Mouse (Mus musculus) midbrain, embryonic 10.5 days (tissue): ENCODE measurements around the gene Slc51b. TPM values are rescaled to one million over a fixed set of nuclear protein-coding genes. Genes with fewer than 3 reads are reported as not detected.
A peak's percentile ranks its signal among the peaks of the same experiment; 100 is the strongest.

Experiments
- DNase-seq: peaks from one replicate; pipeline ENCODE4 v3.0.0-alpha.2; 2017; ENCODE audit warnings: low spot score
- H3K27ac ChIP-seq: fragments of 300-500 bp; sonication (generic); replicated peaks from 2 replicates; pipeline ENCODE4 v1.5.1; 2016; ENCODE audit warnings: mild to moderate bottlenecking
- H3K27me3 ChIP-seq: fragments of 300-500 bp; sonication (generic); 2 replicates; pipeline ENCODE4 v1.6.1; 2016; ENCODE audit warnings: low read depth, mild to moderate bottlenecking; ENCODE audit not compliant: poor library complexity, severe bottlenecking
- H3K36me3 ChIP-seq: fragments of 300-500 bp; sonication (generic); 2 replicates; pipeline ENCODE4 v1.6.1; 2016; ENCODE audit warnings: mild to moderate bottlenecking, moderate library complexity
- H3K4me1 ChIP-seq: fragments of 300-500 bp; sonication (generic); 2 replicates; pipeline ENCODE4 v1.6.1; 2016
- H3K4me3 ChIP-seq: fragments of 300-500 bp; sonication (generic); 2 replicates; pipeline ENCODE4 v1.5.1; 2016; ENCODE audit warnings: mild to moderate bottlenecking, moderate library complexity
- H3K9me3 ChIP-seq: fragments of 300-500 bp; sonication (generic); replicated peaks from 2 replicates; pipeline ENCODE4 v1.6.1; 2016; ENCODE audit warnings: mild to moderate bottlenecking
- WGBS: fragments of 180-500 bp; shearing (Covaris S2); methylation state at CpG from one replicate; pipeline ENCODE4 v1.1.7; 2016; 5-methylcytosine and 5-hydroxymethylcytosine counted together
- polyA plus RNA-seq: library from polyadenylated mRNA; unstranded; fragments of >200 nt; fragmentation: Nextera tagmentation; extraction: Ambion mirVana; gene quantifications from 2 replicates; pipeline ENCODE4 v1.2.1, GENCODE M21; 2016

Slc51b gene
- polyA plus RNA-seq, 1 experiment from 2014 or later = not detected

DNA sequence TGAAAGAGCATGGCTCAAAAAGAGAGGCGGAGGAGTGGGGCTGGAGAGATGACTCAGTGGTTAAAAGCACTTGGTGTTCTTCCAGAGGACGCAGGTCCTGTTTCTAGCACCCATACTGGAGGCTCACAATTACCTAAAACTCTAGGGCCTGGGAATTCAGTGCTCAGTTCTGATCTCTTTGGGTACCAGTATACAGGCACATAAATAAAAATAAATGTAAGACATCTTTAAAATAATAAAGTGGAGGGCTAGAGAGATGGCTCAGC lies 17.6 kb downstream of the Slc51b start:
- DNase-seq = no peak
- Histone ChIP-seq H3K4me3 (no peak overlapping the region), H3K27ac (no peak overlapping the region), H3K4me1 (no peaks in the 10 kb centered on the region), H3K9me3 (no peaks in the 10 kb centered on the region), H3K36me3 (no peaks in the 10 kb centered on the region), H3K27me3 (no peaks in the 10 kb centered on the region)
- WGBS = 93% methylated on average over 2 of the region's 2 CpGs

DNA sequence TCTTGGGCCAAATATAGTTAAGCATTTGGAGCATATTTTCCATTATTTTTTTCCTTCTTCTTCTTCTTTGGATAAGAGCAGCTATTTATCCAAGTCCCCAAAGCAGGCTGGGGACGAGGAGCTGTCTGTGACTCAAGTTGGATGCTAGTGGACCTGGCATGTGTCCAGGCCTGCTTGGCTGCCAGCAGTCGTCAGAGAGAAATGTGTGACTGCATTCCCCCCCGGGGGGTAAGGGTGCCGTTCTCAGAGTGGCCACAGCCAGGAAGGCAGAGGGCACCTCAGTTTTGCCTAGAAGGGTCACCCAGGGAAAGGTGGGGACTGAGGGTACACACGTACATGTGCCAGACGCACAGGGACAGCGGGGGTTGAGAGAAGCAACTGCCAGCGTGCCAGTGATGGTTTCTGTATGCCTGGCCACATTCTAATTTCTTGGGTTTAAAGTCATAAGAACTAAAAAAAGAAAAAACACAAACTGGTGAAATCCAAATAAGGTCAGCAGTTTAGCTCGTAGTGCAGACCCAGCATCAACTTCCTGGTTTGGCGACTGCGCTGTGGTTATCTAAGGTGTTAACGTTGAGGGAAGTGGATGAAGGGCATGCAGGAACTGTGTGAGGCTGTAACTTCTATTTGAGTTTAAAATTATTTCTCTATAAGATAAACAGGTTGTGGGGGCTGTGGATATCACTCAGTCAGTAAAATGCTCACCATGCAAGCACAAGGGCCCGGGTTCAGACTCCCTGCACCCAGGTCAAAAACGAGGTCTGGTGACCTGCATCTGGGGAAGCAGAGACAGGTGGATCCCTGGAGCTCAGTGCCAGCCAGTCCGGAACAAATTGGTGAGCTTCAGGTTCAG lies 18.2 kb downstream of the Slc51b start:
- peaks cover 1% of the 10 kb centered on the region for H3K27me3 ChIP-seq
- H3K4me3 ChIP-seq = no peak overlapping the region
- H3K9me3 ChIP-seq = no peaks in the 10 kb centered on the region
- 83% methylated on average over 15 of the region's 15 CpGs for WGBS
- no peaks in the 10 kb centered on the region for H3K4me1 ChIP-seq
- H3K27ac ChIP-seq = no peak overlapping the region
- H3K36me3 ChIP-seq = no peaks in the 10 kb centered on the region
- DNase-seq = no peak

DNA sequence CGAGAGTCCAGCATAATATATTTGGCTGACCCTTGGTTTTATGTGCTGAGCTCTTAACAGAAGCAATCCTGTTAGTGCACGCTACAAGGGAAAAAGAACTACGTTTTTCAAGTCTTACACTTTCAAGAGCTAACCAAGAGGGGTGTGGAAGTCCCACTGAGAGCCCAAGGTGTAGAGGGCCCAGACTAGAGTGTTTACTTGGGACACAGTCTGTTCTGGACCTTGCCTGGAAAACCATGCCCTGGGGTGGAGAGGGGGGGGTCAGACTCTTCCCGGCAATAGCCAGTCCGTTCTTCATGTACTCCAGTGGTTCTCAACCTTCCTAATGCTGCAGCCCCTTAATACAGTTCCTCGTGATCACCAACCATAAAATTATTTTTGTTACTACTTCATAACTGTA lies 22.8 kb downstream of the Slc51b start:
- peaks cover 21% of the 10 kb centered on the region for H3K27me3 ChIP-seq
- DNase-seq = no peak
- no peak overlapping the region for H3K27ac ChIP-seq
- H3K9me3 ChIP-seq = no peaks in the 10 kb centered on the region
- WGBS = 89% methylated on average over 6 of the region's 6 CpGs
- H3K4me1 ChIP-seq = peaks cover 13% of the 10 kb centered on the region
- no peak overlapping the region for H3K4me3 ChIP-seq
- no peaks in the 10 kb centered on the region for H3K36me3 ChIP-seq

DNA sequence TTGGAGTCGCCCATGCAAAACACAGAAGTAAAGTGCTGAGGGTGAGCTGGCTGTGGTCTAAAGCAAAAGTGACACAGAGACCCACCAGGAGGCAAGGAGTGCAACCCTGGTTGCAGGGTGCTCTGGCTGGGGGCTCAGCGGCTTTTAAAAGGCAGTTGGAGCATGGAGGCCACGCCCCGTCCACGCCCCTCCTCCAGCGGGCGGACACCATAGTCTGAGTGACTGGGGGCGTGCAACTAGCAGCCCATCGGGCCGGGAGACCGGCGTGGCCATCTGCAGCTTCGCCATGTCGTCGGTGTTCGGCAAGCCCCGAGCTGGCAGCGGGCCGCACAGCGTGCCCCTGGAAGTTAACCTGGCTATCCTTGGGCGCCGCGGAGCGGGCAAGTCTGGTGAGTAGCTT lies 24.5 kb downstream of the Slc51b start, which contains the start of gene Rasl12:
TSS of gene Rasl12 (plus strand) at position 228 of the 400 bp plus-strand sequence.
- H3K36me3 ChIP-seq = no peaks in the 10 kb centered on the region
- H3K4me1 ChIP-seq = peaks cover 13% of the 10 kb centered on the region
- peak within 1 kb of the TSS; percentile 85 for H3K27ac ChIP-seq
- peaks cover 33% of the 10 kb centered on the region for H3K27me3 ChIP-seq
- H3K9me3 ChIP-seq = no peaks in the 10 kb centered on the region
- H3K4me3 ChIP-seq = peak within 1 kb of the TSS; percentile 68
- WGBS = 1% methylated on average over 24 of the region's 24 CpGs
- peak; percentile 82 for DNase-seq

DNA sequence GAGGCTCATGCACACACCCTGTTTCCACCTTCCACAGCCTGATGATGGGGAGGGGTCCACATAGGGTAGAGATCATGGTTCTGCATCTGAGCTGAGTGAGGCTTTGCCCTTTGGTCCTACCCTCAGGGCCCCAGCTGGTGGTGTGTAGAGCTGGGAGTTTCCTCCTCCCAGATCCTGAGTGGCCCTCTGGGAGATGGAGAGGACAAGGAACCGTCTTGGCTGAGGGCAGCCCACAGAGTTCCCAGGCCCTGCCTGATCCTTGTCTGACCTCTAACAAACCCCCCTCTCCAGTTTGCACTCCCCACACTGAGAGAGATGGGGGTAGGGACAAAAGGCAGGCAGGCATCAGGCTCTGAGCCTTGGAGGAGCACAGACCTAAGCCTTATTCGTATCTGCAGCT lies 28.4 kb downstream of the Slc51b start:
- WGBS = 67% methylated on average over 2 of the region's 2 CpGs
- Histone ChIP-seq H3K4me1 (peaks cover 23% of the 10 kb centered on the region), H3K27ac (no peak overlapping the region), H3K27me3 (peaks cover 69% of the 10 kb centered on the region), H3K4me3 (no peak overlapping the region), H3K9me3 (no peaks in the 10 kb centered on the region), H3K36me3 (no peaks in the 10 kb centered on the region)
- no peak for DNase-seq

DNA sequence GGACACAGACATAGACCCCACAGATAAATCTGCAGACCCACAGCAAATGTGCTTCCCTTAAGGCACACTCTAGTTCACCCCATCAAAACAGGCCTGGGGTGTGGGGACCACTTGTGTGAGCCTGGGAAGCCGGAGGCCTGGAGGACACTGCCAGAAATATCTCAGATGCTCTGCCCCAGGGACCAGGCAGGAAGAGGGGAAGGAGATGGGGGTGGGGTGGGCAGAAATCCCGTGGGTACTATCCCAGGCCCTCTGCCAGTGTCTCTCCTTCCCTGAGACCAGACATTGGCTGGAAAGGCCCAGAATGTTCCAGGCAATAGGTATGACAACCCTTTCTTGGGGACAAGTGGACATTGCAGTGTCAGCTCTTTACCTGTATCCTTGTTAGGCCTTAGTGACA lies 29.1 kb downstream of the Slc51b start:
- no peak for DNase-seq
- H3K4me3 ChIP-seq = no peak overlapping the region
- H3K27ac ChIP-seq = no peak overlapping the region
- peaks cover 69% of the 10 kb centered on the region for H3K27me3 ChIP-seq
- H3K9me3 ChIP-seq = no peaks in the 10 kb centered on the region
- peaks cover 18% of the 10 kb centered on the region for H3K4me1 ChIP-seq
- H3K36me3 ChIP-seq = no peaks in the 10 kb centered on the region
- WGBS = 62% methylated on average over 2 of the region's 2 CpGs

DNA sequence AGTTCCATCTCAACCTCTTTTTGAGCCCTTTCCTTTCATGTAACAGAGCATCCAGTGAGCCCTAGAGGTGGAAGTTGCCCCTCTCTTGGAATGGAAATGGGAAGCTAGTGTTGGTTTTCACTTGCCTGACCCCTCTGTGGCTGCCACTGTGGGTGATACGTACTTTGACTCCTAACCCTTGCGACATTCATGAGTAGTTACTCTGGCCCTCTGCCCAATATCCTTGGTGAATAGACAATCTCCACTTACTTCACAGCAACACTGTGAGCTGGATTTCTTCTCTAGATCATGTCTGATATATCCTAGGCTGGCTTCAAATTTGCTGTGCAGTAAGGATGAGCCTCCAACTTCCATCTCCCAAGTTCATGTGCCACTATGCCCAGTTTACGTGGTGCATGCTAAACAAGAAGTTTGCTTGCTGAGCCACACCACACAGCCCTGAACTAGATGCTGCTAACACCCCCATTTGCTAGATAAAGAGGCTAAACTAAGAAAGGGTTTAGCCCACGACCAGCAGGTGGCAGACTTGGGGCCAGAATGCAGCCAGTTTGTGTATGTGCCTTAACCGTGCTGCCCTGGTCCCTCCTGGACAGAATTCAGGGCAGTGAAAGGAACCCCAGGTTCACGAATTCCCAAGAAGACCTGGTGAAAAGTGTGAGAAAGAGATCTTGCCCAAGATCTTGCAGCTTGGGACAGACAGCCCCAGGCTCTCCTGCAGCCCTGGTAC lies 30.0 kb downstream of the Slc51b start:
- peak; percentile 65 for DNase-seq
- Histone ChIP-seq H3K36me3 (no peaks in the 10 kb centered on the region), H3K4me1 (peaks cover 10% of the 10 kb centered on the region), H3K27me3 (peaks cover 70% of the 10 kb centered on the region), H3K27ac (no peak overlapping the region), H3K4me3 (no peak overlapping the region), H3K9me3 (no peaks in the 10 kb centered on the region)
- 32% methylated on average over 6 of the region's 6 CpGs for WGBS

DNA sequence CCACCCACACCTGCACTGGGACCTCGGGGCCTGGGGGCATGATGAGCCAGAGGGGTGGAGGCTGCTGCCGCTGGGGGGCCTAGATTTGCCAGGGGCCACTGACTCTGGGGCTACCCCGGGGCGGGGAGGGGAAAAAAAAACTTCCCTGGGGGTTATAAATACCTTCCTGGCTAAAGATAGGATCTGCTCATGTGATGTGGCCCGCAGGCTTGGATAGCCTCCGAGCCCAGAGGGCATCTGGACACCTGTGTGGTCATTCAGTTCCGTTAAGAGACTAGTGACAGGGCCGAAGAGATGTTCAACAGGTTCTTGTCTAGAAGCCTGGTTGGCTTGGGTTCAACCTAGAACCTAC lies 31.2 kb downstream of the Slc51b start, which contains the start of gene Kbtbd13:
TSS of gene Kbtbd13 (minus strand) at position 40 of the 352 bp plus-strand sequence.
- DNase-seq = no peak
- 45% methylated on average over 8 of the region's 8 CpGs for WGBS
- Histone ChIP-seq H3K4me1 (peaks cover 12% of the 10 kb centered on the region), H3K36me3 (no peaks in the 10 kb centered on the region), H3K4me3 (peak within 1 kb of the TSS; percentile 52), H3K9me3 (no peaks in the 10 kb centered on the region), H3K27ac (no peak within 1 kb of the TSS; the same call in 1 of the 2 replicates), H3K27me3 (peaks cover 70% of the 10 kb centered on the region)

DNA sequence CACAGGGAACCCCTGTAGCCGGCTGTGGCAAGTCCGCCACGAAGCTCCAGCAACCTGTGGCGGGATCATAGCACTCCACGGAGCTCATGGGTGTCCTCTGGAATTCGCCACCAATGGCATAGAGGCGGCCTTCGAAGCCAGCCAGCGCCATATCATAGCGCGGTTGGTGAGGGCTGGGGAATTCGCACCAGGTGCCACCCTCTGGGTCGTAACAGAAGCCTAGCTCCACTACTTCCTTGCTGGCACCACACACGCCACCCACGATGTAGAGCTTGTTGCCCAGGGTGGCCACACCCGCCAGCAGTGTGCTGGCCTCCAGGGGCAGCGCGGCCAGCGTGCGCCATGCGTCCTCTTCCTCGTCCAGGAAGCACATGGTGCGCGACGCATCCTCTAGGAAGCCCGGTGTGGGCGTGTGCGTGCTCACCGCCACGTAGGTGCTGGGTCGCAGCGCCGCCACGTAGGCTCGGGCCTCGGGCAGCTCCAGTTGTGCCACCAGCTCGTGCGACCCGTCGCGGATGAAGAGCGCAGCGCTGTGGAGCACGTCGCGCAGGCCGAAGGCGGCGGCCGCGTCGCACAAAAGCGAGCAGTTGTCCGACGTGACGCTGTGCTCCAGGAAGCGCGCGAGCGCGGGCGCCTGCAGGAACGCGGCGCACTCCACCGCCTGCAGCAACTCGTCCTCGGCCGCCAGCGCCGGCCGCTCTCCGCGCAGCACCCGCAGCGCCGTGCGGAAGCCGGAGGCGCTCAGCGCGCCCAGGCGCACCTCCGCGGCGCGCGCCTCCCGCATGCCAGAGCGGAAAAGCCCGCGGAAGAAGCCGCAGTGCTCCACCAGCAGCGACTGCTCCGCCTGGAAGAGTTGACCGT lies 31.8 kb downstream of the Slc51b start:
- Histone ChIP-seq H3K4me3 (peak overlapping the region; percentile 52), H3K9me3 (no peaks in the 10 kb centered on the region), H3K4me1 (peaks cover 17% of the 10 kb centered on the region), H3K27me3 (peaks cover 64% of the 10 kb centered on the region), H3K27ac (no peak overlapping the region; the same call in 1 of the 2 replicates), H3K36me3 (no peaks in the 10 kb centered on the region)
- DNase-seq = peak; percentile 39
- 17% methylated on average over 96 of the region's 96 CpGs for whole genome bisulfite sequencing

DNA sequence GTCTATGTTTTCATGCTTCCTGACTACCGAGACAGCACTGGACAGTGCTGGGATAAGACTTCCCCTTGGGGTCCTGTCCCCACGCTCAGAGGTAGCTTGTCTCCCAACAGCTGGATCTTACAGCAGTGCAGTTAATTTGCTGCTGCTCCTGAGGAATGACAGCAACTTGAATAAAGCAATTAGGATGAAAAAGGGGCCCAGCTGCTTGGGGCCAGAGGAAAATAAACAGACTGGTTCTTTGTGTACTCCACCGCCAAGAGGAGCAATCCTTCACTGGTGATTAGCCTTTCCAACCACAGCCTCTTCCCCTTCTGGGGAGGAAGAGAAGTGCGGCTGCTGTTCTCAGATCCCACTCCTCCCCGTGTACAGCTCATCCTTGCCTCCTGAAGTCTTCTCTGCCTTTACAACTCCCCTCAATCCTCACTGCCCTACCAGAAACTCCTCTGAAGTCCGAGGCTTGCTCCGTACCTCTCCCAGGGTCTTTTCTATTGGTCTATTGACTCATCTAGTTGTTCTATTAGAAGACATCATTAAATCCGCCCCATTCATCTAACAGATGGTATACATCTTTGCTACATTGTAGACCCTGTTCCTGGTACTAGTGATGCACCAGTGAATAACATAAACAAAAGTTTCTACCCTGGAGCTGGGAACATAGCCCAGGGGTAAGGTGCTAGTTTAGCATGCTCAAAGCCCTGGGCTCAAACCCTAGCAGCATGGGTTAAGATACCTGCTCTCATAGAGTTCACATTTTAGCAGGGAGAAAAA lies 36.2 kb downstream of the Slc51b start:
- Histone ChIP-seq H3K9me3 (no peaks in the 10 kb centered on the region), H3K4me1 (peaks cover 17% of the 10 kb centered on the region), H3K27ac (0 out of 2 replicates have a peak overlapping the region, but pooled peaks have one; percentile 6), H3K27me3 (peaks cover 35% of the 10 kb centered on the region), H3K4me3 (no peak overlapping the region), H3K36me3 (no peaks in the 10 kb centered on the region)
- 41% methylated on average over 8 of the region's 8 CpGs for WGBS
- no peak for DNase-seq

DNA sequence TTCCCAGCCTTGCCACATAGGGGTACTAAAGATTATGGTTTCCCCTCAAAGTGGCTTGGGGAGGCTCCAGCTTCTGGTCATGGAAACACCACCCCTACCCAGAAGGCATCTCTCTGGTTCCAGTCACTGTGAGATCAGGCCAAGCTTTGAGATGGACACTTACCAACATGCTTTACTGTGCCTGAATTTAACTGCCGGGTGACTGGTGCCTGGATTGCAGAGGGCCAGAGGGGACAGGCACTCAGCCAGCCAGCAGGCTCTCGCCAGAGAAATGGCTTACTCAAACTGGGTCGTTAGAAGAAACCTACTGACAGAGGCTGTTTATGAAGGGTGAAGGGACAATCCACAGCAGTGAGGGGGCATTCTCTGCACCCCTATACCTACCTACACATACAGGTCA lies 38.5 kb downstream of the Slc51b start:
- DNase-seq = no peak
- Histone ChIP-seq H3K9me3 (no peaks in the 10 kb centered on the region), H3K4me1 (peaks cover 7% of the 10 kb centered on the region), H3K27me3 (peaks cover 12% of the 10 kb centered on the region), H3K4me3 (no peak overlapping the region), H3K36me3 (no peaks in the 10 kb centered on the region), H3K27ac (no peak overlapping the region)
- 70% methylated on average over 3 of the region's 3 CpGs for WGBS

DNA sequence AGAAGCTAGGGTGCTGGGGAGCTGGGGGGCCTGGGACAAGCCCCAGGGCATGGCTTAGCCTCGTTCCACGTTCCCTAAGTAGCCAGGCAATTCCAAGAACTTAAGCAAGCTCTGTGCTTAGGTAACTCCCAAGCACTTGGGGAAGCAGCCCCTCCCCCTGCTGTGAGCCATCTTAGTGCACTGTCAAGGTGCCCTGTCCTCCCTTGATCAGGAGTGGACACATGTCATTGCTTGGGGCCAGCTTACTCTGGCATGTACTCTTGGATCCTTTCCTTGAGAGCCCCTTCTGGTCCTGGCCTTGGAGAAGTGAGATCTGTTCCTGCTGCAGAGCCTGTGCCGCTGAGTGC lies 40.0 kb downstream of the Slc51b start:
- Histone ChIP-seq H3K9me3 (no peaks in the 10 kb centered on the region), H3K4me3 (no peak overlapping the region), H3K36me3 (peaks cover 1% of the 10 kb centered on the region; the same call in 1 of the 2 replicates), H3K27ac (no peak overlapping the region), H3K4me1 (peaks cover 7% of the 10 kb centered on the region), H3K27me3 (no peaks in the 10 kb centered on the region)
- DNase-seq = no peak
- WGBS = 63% methylated on average over 3 of the region's 3 CpGs
